Mouse (Mus musculus) CD8-positive naive resting alpha-beta T cell, adult 2 months (primary cell): ENCODE results near the gene Stag1.
A peak's percentile ranks its signal among the peaks of the same experiment; 100 is the strongest.
"Not testable (repeated sequence)": the region's sequence is repeated elsewhere in the genome, so short reads cannot be mapped to it uniquely, and the experiment has no call there.

Source experiments
- DNase-seq, 2 experiments: peaks; one replicate each; pipeline ENCODE4 v3.0.0; 2022; ENCODE audit warnings: low read depth in 2 of 2, low spot score in 2 of 2

Gene Stag1

DNA sequence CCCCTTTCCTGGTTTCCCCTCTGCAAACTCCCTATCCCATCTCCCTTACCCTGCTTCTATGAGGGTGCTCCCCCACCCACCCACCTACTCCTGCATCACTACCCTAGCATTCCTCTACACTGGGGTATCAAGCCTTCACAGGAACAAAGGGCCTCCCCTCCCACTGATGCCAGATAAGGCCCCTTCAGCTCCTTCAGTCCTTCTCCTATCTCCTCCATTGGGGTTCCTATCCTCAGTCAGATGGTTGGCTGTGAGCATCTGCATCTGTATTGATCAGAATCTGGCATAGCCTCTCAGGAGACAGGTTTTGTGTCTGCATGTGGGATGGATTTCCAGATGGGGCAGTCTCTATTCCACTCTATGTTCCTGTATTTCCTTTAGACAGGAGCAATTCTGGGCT is 81.4 kb downstream of the Stag1 start:
- no peak for DNase-seq

DNA sequence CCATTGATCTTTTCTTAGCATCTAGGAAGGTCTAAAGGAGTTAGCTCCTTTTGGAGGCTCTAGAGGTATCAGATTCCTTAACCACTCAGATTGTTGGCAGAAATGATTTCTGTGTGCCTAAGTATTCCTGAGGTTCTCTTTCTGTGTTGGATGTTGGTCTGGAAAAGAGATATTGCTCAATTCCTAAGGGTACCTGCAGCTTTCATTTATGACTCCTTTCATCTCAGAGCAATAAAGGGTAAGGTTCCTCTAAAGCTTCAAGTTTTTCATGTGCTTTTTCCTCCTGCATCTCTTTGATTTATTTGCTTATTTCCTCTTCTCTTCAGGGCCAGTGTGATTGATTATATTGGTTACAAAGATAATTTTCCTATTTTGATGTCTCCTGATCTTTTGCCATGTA is 84.7 kb downstream of the Stag1 start:
- no peak for DNase-seq

DNA sequence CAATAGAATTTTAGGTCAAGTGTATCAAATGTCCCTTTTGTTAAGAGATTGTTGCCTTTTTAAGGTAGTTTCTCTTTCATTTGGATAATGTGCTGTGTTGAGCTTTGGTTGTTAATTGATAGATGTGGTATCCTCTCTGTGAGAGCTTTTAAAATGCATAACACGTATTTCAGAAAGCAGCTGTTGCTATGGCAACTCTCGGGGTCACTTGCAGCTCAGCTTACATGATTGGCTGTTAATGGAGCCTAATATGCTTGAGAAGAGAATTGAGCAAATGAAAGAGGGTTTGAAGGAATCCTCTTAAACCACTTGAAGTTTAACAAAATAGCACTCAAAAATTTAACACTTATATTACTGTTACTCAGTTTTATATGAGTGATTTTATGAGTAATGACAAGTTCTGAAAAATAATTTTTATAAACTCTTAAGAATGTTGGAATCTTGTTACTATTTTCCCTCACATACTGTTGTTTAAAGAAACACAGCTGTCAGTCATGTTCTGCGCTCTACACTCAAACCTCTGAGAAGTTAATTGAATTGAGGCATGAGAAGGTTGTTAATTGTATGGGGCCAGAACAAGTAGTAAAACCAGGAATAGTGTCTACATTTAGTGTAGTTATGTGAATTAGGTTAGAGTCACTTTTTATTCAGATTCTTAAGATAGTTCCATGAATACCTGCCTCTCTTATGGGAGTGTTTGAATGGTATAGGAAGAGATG is 88.3 kb downstream of the Stag1 start:
- peak; percentile 19 to 49 for DNase-seq

DNA sequence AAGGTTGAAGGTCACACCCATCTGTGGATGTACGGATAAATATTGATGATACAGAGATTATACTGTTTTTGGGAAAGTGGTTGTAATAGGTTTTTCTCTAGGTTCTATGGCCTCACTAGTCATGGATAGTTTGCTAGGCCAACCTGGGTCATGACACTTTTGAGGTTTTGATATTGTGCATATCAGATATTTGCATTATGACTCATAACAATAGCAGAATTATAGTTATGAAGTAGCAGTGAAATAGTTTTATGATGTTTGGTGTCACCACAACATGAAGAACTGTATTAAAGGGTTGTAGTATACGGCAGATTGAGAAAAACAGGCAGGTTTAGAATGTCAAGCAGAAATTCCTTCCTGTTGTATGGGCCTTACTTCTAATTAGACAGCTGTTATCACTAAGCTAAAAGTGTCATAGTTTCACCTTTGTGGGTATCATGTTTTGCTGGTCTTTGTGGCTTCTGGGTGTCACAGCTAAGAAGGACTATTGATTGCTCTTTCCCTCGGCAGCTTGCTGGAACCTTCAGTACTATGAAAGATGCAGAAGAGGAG is 92.2 kb downstream of the Stag1 start:
- DNase-seq, result no peak

DNA sequence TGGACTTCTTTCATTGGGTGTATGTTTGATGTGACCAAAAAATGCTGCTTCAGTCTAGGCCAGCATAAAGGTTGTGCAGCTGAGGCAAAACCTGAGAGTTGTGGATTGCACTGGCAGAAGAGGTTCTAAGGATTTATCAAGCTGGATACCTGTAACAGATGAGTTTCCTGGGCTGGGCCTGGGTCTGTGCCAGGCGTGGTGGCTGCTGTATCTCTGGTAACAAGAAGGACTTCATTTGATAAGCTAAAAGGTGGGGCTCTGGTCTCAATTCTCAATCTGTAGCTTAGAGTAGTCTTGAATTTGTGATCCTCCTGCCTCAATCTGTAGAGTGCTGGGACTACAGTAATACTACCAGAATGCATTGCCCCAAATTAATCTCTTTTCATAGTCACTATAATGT is 94.6 kb downstream of the Stag1 start:
- no peak for DNase-seq

DNA sequence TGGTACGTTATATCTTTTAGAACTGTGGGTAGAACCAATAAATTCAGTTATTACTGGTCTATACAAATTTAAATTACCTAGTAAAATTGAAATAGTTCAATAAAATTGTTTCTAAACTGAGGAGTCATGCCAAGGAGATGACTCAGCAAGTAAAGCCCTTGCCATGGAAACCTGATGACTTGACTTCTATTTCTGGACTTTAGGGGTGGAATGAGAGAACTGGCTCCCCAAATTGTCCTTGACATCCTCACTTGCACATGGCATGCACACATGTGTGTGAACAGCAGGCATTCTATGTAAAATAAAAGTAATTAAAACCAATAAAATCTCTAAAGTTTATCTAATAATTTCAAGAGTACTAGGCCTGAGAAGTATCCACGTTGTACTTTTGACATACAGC is 98.9 kb downstream of the Stag1 start:
- no peak for DNase-seq

DNA sequence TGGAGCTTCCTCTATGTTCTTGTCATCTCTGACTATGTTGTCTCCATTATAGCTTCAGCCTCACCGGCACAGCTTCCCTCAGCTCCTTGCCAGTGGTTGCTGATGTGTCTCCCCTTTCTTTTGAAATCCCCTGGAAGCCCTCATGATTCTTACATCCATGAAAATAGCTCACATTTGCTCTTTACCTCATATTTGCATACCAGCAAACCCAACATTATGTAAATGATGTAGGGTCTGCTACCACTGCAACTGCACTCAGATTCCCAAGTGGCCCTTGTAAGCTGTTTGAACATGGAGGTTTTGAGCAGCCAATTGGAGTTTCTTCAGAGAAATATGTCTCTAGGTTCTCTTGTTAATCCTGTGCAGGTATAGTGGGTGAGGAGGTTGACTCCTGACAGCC is 110.0 kb downstream of the Stag1 start:
- DNase-seq, result no peak

DNA sequence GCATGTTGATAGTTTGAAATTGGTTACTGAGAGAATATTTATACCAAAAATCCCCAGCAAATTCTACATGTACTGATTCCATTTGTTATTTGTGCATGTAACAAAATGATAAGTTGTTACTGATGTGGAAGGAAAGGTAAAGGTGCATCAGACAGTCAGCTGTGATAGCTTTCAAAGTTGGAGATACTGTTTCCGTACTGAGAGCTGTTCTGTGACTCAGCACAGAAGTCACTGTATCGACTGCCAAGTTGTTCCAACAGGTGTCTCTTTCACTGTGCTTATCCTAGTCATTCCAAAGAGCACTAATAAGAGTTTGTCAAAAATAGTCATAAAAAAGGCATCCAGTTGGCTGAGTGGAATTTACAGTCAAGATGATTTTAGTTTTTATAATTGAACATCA is 114.1 kb downstream of the Stag1 start:
- no peak for DNase-seq

DNA sequence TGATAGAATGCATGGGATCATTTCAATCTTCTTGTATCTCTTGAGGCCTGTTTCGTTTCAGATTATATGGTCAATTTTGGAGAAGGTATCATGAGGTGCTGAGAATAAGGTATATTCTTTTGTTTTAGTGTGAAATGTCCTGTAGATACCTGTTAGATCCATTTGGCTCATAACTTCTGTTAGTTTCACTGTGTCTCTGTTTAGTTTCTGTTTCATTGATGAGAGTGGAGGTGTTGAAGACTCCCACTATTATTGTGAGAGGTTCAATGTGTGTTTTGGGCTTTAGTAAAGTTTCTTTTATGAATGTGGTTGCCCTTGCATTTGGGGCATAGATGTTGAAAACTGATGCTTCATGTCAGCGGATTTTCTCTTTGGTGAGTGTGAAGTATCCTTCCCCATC is 127.2 kb downstream of the Stag1 start:
- DNase-seq, result not testable (repeated sequence)

DNA sequence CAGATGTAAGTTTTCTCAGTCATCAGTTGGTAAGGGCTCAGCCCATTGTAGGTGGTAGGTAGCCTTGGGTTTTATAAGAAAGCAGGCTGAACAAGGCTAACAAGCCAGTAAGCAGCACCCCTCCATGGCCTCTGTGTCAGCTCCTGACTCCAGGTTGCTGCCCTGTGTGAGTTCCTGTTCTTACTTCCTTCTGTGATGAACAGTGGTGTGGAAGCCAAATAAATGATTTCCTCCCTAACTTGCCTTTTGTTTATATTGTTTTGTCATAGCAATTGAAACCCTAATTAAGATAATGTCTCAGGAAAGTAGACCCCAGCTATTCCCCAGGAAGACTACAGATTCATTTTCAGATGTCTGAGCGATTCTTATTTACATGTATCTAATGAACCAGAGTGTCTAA is 134.2 kb downstream of the Stag1 start:
- no peak for DNase-seq

DNA sequence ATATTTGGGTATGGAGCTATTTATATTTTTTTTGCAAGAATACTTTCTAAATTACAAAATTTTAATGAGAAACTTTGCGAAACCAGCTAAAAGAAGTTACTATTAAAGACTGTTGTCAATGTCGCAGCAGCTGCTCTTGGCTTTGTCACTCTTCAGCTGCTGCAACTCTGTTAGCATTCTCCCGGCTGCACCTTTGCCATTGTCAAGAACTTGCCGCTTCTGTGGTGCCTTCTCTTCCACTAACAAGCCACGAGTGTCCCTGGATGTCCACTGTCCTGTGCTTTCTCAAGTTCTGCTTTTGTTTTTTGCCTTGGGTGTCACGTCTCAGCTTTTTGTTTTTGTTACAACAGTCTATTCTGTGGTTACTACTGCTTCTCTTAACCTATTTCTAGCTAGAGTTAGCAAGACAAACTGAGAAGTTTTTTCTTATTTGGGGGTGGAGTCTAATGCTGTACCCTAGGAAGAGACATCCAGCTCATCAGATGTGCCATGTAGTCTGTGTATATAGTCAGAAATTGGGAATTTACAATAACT is 136.4 kb downstream of the Stag1 start:
- DNase-seq, result no peak

DNA sequence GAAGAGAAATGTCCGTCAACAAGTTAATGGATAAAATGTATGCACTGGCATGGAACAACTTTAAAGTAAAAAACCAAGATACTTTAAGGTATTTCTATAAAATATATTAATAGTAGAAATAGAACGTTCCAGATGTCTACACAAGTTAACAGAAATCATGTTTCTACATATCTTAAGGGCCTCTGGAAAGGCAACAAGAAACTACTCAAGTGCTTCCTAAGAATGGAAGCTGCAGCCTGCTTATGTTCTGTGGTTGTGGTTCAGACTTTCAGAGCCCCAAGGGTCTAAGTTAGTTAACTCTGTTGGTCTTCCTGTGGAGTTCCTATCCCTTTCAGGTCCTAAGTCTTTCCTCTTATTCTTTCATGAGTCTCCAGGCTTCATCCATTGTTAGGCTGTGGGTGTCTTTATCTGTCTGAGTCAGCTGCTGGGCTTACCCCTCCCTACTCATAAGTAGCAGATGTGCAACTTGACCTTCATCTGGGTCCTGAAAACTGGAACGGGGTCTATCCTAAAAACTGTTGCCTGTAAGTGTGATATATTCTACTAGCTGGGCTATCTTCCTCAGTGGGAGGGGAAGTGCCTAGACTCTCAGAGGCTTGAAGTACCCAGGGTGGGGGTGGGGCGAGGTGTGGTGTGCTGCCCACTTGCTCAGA is 138.5 kb downstream of the Stag1 start:
- DNase-seq, result no peak

DNA sequence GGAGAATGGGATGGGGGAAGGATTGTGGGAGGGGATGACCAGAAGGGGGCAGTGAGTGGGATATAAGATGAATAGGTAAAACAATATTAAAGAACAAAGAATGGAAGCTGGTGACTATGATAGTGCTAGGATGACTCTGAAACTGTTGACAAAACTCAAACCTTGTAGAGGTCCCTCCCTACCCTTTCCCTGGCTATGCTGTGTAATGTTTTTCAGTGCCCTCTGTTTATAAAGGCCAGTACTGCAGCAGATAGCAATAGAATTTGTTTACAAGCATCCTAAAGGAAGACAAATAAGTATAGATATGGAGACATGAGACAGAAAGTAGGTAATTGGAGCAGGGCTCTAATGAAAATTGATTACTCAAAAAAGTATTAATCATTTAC is 139.0 kb downstream of the Stag1 start:
- no peak for DNase-seq

DNA sequence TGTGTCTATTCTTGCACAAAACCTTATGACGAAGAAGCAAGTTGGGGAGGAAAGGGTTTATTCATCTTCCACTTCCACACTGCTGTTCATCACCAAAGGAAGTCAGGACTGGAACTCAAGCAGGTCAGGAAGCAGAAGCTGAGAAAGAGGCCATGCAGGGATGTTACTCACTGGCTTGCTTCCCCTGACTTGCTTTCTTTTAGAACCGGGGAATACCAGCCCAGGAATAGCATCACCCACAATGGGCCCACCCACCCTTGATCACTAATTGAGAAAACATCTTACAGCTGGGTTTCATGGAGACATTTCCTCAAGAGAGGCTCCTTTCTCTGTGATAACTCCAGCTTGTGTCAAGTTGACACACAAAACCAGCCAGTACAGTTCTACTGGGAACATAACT is 179.6 kb downstream of the Stag1 start:
- DNase-seq, result not testable (repeated sequence)

DNA sequence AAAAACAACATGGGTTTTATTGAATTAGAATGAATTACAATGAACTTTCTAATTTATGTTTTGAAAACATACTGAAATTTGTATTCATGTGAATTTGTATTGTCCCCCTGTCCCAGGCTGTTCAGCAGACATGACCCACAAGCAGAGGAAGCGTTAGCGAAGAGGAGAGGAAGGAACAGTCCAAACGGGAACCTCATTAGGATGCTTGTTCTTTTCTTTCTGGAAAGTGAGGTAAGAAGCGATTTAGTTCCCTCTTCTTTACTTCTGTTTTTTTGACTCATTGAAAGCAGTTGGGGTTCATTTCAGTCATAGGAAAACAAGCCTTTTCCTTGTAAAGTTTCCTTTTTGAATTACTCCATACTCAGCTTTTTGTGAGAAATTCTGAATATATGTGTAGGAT is 268.4 kb downstream of the Stag1 start:
- no peak for DNase-seq

DNA sequence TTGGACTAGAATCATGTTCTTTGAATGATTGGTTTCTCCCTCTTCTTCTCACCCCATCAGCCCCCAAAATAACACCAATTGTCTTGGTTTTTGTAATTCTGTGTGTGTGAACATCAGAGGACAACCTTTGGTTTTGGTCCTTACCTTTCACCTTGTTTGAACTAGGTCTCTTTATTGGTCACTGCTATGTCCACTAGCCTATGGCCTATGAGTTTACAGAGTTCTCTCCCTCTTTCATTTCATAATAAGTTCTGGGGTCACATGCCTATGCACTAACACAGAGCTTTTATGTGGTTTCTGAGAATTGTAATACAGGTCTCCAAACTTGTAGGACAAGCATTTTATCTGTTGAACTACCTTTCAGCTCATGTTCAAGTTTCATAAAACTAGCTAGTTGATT is 272.0 kb downstream of the Stag1 start:
- DNase-seq, result no peak

DNA sequence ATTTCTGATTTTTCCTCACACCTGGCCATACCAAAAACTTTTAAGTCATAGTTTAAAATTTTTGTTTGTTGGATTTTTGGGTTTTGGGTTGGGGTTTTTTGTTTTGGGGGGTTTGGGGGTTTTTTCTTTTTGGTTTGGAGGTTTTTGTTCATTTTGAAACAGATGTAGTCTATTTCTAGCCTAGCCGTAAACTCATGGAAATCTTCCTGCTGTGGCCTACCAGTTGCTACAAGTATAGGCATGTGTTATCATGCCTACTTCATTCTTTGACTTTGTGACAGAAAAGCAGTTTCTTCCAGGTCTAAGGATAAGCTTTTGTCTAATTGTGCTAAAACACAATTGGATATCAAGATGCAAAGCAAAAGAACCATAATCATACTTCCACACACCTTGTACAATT is 298.5 kb downstream of the Stag1 start:
- DNase-seq, result no peak

DNA sequence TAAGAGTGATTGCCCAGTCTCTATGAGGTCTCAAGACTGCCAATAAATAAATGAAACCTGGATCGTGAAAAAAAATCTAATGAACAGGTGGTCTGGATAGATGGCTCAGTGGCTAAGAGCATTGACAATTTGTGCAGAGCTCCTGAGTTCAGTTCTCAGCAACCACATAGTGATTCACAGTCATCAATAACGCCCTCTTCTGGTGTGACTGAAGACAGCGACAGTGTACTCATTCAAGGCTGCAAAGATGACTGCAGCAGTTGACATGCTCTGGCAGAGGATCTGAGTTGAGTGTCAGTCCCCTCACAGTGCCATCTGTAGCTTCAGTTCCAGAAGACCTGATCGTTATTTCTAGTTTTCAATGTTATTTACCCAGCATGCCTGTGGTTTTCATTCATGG is 300.4 kb downstream of the Stag1 start:
- no peak for DNase-seq

DNA sequence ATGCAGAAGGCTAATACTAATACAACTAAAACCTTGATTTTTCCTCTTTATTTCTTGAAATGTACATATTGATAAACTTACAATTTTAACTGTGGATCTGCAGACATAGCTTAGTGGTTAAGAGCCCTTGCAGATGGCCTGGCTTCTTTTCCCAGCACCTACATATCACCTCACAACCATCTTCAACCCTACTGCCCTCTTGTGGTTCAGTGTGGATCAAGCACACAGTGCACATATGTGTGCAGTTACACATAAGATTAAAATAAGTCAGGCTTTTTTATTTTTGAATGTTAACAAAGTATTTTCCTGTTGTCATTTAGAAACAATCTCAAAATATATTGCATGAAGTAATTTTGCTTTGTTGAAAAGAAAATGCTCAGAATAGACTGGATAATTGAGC is 312.8 kb downstream of the Stag1 start:
- peak in 1 of 2 experiments; percentile 5 for DNase-seq

DNA sequence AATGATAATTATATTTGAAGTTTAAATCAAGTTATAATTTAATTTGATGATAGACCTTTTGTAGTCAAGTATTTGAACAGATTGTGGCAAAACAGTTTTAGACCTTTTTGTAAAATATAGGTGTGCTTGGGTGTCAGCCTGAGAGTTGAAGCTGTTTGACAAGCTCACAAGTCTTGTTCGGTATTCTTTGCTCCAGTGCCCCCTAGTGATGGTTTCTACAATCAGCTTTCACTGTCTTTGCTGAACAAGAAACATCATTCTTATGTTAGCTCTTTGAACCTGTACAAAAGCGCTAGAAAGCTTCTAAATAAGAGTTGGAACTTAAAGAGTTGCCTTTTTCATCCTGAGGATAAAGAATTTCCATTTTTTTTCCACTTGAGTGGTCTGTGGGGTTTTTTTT is 319.5 kb downstream of the Stag1 start:
- DNase-seq, result peak; percentile 37 to 47

DNA sequence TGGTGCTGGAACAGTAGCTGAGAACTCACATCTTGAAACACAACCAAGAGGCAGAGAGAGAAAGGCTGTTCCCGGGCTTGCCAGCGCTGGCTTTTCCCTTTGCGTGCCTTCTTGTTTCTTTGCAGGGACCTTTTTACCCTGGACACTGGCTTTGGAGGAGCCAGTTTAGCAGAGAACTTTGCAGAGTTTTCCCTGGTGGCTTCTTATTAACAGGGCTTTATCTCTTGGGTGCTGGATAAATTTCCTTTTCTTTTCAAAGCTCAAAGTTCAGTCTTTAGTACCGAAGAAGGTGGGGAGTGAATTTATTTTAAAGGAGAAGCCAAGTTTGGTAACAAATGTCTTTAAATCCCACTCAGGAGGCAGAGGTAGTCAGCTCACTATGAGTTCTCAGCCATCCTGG is 329.0 kb downstream of the Stag1 start:
- DNase-seq, result no peak

DNA sequence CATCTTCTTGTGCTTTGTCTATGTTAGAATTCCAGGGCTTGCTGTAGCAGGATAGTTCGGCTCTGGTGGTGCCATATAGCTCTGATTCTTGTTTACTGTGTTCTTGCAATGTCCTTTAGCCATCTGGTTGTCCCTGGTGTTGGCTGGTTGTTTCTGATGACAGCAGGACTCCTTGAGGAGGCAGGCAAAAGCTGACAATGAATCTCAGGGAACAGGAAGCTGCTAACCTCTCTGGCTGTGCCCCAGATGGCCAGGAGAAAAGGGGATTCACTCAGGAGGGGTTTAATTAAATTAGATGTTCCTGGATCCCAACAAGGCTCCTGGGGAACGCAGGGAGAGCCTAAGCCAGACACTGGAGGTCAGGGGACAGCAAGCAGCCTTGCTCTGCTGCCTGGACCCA is 344.4 kb downstream of the Stag1 start:
- DNase-seq, result no peak
